Mouse (Mus musculus) gastrocnemius, adult 2 months (tissue): Measurements from ENCODE around the gene Tcf3. TPM values are rescaled to one million over a fixed set of nuclear protein-coding genes. Genes with fewer than 3 reads are reported as not detected.

Source experiments
- DNase-seq: peaks from one replicate; pipeline ENCODE4 v3.0.0; 2022
- H3K27ac ChIP-seq: fragments of 200-600 bp; 2 replicates; pipeline ENCODE4 v1.8.1; 2022; ENCODE audit warnings: mild to moderate bottlenecking
- H3K4me3 ChIP-seq: fragments of 200-600 bp; 2 replicates; pipeline ENCODE4 v1.8.1; 2022; ENCODE audit warnings: mild to moderate bottlenecking, moderate library complexity
- CTCF ChIP-seq: fragments of 200-600 bp; IDR thresholded peaks from 2 replicates; pipeline ENCODE4 v1.8.1; 2022; ENCODE audit warnings: antibody characterized with exemption, mild to moderate bottlenecking, moderate library complexity
- intact Hi-C: fragments of 180-260 bp; cut with DNase I; formaldehyde crosslinking; loops from one replicate; pipeline ENCODE4 v1.15.1; 2025
- long read RNA-seq, 2 experiments: library from polyadenylated mRNA; stranded (forward); transcript quantifications; one replicate each; pipeline ENCODE4 v2.0.0; 2021
- total RNA-seq, 2 experiments: library from RNA; stranded (reverse); gene quantifications; 2 replicates each; pipeline ENCODE4 v1.2.3; 2021

Gene Tcf3
- 10 to 100 TPM; 11.1 to 12.0 TPM for total RNA-seq
- long read RNA-seq, experiment 1, transcript Tcf3-207 (19 exons, 2,920 nt) = minor isoform, 5 of 51 reads
- long read RNA-seq, experiment 1, transcript Tcf3-202 (19 exons, 2,829 nt) = major isoform, 13 of 51 reads
- long read RNA-seq, experiment 1, transcript Tcf3-209 (19 exons, 2,950 nt) = minor isoform, 7 of 51 reads
- long read RNA-seq, experiment 1, partial matches to known transcripts = 5 of 51 reads
- long read RNA-seq, experiment 1, other reads (novel, unspliced or antisense) = 9 of 51 reads
- long read RNA-seq, experiment 2, transcript Tcf3-210 (19 exons, 2,839 nt) = minor isoform, 7 of 52 reads
- long read RNA-seq, experiment 2, transcript Tcf3-202 (19 exons, 2,829 nt) = major isoform, 17 of 52 reads
- long read RNA-seq, experiment 2, partial matches to known transcripts = 11 of 52 reads
- long read RNA-seq, experiment 2, other reads (novel, unspliced or antisense) = 8 of 52 reads

GRCm38 (mm10) chr10:80433513-80434232 lies at the start of gene Tcf3:
Tcf3 (minus strand) TSS chr10:80433647.
- TF ChIP-seq CTCF = no peak
- intact Hi-C loops = loop anchor here (2.0 to 10.0 kb wide), 2 partner anchors 27 to 831 kb away; partner anchors contain the start of genes Apba3, Mrpl54 and Uqcr11
- Histone ChIP-seq H3K4me3 (peak within 1 kb of the TSS; percentile 86), H3K27ac (peak within 1 kb of the TSS; percentile 100)
- peak; percentile 96 for DNase-seq

GRCm38 (mm10) chr10:80481002-80481401 lies 47.6 kb upstream of the Tcf3 start:
- Histone ChIP-seq H3K4me3 (no peak overlapping the region), H3K27ac (no peak overlapping the region)
- no peak for TF ChIP-seq CTCF
- no peak for DNase-seq
- intact Hi-C loops = no loop called here

GRCm38 (mm10) chr10:80478531-80478930 lies 45.1 kb upstream of the Tcf3 start:
- Histone ChIP-seq H3K4me3 (no peak overlapping the region), H3K27ac (no peak overlapping the region)
- intact Hi-C loops = no loop called here
- TF ChIP-seq CTCF = no peak
- no peak for DNase-seq

- peak; percentile 95 for DNase-seq
- intact Hi-C loops = no loop called here
- H3K4me3 ChIP-seq = peak overlapping the region; percentile 80
- H3K27ac ChIP-seq = peak overlapping the region; percentile 85
- no peak for TF ChIP-seq CTCF
Observed at GRCm38 (mm10) chr10:80475290-80475959, 42.0 kb upstream of the Tcf3 start.

- no peak overlapping the region for H3K27ac ChIP-seq
- intact Hi-C loops = no loop called here
- H3K4me3 ChIP-seq = no peak overlapping the region
- no peak for TF ChIP-seq CTCF
- DNase-seq = no peak
Observed at GRCm38 (mm10) chr10:80465066-80465465, 31.6 kb upstream of the Tcf3 start.

- Histone ChIP-seq H3K4me3 (peak overlapping the region; percentile 30; the same call in 1 of the 2 replicates), H3K27ac (no peak overlapping the region)
- intact Hi-C loops = no loop called here
- no peak for DNase-seq
- no peak for TF ChIP-seq CTCF
Observed at GRCm38 (mm10) chr10:80464381-80465035, 31.1 kb upstream of the Tcf3 start.

- no peak overlapping the region for H3K4me3 ChIP-seq
- intact Hi-C loops = no loop called here
- TF ChIP-seq CTCF = no peak
- DNase-seq = no peak
- H3K27ac ChIP-seq = no peak overlapping the region
Observed at GRCm38 (mm10) chr10:80461346-80461745, 27.9 kb upstream of the Tcf3 start.

GRCm38 (mm10) chr10:80460324-80460723 lies 26.9 kb upstream of the Tcf3 start:
- intact Hi-C loops = no loop called here
- H3K27ac ChIP-seq = no peak overlapping the region
- TF ChIP-seq CTCF = no peak
- no peak for DNase-seq
- no peak overlapping the region for H3K4me3 ChIP-seq

GRCm38 (mm10) chr10:80459671-80460070 lies 26.2 kb upstream of the Tcf3 start:
- no peak for DNase-seq
- no peak for TF ChIP-seq CTCF
- intact Hi-C loops = no loop called here
- Histone ChIP-seq H3K27ac (no peak overlapping the region), H3K4me3 (no peak overlapping the region)

GRCm38 (mm10) chr10:80459236-80459635 lies 25.8 kb upstream of the Tcf3 start:
- intact Hi-C loops = no loop called here
- Histone ChIP-seq H3K4me3 (no peak overlapping the region), H3K27ac (no peak overlapping the region)
- DNase-seq = no peak
- TF ChIP-seq CTCF = no peak

- no peak for DNase-seq
- intact Hi-C loops = no loop called here
- Histone ChIP-seq H3K27ac (no peak overlapping the region), H3K4me3 (no peak overlapping the region)
- TF ChIP-seq CTCF = no peak
Observed at GRCm38 (mm10) chr10:80455697-80456096, 22.2 kb upstream of the Tcf3 start.

- TF ChIP-seq CTCF = no peak
- no peak overlapping the region for H3K4me3 ChIP-seq
- no peak overlapping the region for H3K27ac ChIP-seq
- no peak for DNase-seq
- intact Hi-C loops = no loop called here
Observed at GRCm38 (mm10) chr10:80454781-80455180, 21.3 kb upstream of the Tcf3 start.
